Mouse (Mus musculus) layer of hippocampus, postnatal 25 days (tissue): ENCODE results near the gene Prkar2b. TPM values are rescaled to one million over a fixed set of nuclear protein-coding genes. Genes with fewer than 3 reads are reported as not detected.
A peak's percentile ranks its signal among the peaks of the same experiment; 100 is the strongest.

ENCODE experiments used
- DNase-seq, 2 experiments: peaks; one replicate each; pipeline ENCODE4 v3.0.0; 2022; ENCODE audit warnings: mixed read lengths in 2 of 2, low spot score in 1 of 2; ENCODE audit errors: extremely low spot score in 1 of 2
- total RNA-seq, 2 experiments: library from RNA; stranded (reverse); gene quantifications; 2 replicates each; pipeline ENCODE4 v1.2.3; 2021

Prkar2b gene
- total RNA-seq = 10 to 100 TPM; 38.3 to 38.9 TPM

GRCm38 (mm10) chr12:32061090-32061930, at the start of gene Prkar2b:
Gene Prkar2b, minus strand, starts transcription at chr12:32061296.
- peak; percentile 86 to 92 for DNase-seq

DNA sequence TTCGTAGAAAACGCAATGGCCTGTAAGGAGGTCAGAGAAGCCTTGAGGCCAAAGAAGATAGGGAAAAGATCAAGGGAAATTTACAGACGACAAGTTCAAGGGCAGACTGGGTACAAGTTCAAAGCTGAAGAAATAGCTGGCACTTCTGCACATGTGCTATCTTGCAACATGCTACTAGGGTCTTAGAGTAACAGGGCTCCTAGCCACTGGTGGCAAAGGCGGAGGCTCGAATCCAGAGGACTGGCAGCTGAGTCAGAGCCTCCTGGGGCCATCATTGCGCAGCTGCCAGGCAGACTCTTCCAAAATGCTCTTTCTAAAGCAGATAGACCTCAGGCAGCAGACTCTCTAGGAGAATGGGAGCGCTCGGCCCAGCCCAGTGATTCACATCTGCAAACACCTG, 48.1 kb upstream of the Prkar2b start:
- no peak for DNase-seq

DNA sequence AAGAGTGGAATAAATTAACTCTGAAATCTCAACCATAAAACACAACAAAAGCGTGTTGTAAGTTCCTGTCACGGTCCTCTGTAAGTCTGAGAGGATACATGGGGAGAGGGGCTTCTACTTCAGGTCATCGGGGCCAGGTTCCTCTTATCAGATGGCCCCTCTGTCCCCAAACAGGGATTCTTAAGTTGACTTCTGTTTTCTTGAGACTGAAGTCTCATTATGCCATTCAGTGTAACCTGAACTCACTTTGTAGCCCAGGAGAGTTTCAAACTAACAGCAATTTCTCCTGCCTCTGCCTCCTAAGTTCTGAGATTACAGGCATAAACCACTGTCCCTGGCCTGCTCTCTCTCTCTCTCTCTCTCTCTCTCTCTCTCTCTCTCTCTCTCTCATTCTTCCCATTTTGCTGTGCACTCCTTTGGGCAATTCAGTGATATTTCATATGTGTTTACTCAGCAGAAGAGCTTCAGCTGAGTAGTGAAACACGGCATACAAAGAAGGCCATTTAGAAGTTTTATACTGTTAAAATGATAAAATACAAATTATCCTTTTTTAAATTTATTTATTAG, 43.9 kb upstream of the Prkar2b start:
- no peak for DNase-seq

- no peak for DNase-seq
These were observed 43.4 kb upstream of the Prkar2b start for GRCm38 (mm10) chr12:32104451-32104862.

DNA sequence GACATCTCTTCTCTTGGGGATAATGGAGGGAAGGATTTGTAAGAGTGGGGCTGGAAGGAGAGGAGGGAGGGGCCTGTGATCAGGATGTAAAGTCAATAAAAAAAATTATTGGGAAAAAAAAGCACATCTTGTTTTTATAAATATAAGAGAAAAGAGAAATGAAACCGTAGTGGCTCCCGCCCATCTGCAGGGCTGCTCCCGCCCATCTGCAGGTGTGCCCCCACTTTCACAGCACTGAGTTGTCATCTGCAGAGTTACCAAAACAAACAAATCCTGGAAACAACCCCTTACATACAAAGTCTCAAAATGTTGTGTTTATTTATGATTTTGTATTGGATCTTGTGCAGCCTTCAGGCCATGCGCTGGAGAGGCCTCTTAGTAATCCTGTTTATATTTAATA, 40.2 kb upstream of the Prkar2b start:
- DNase-seq = no peak

GRCm38 (mm10) chr12:32099686-32100206, 38.6 kb upstream of the Prkar2b start:
- no peak for DNase-seq

- DNase-seq = no peak
These were observed 37.5 kb upstream of the Prkar2b start for GRCm38 (mm10) chr12:32098596-32098995.

GRCm38 (mm10) chr12:32097107-32097506, 36.0 kb upstream of the Prkar2b start:
- no peak for DNase-seq

DNA sequence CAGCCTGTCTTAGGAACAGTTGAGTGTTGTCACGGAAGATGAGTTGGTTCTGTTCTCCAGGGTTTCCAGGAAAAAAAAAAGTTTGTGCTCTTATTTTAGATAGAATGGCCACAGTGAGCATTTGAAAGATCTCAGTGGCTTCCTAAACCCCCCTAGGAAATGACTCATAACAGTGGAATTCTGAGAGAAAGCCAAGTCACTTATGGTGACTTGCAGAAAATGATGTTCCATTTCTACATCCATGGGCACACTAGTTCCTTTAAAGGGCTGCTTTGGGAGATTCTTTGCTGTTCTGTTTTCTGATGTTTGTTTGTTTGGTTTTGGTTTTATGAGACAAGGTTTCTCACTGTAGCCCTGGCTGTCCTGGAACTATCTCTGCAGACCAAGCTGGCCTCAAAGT, 34.1 kb upstream of the Prkar2b start:
- no peak for DNase-seq

DNA sequence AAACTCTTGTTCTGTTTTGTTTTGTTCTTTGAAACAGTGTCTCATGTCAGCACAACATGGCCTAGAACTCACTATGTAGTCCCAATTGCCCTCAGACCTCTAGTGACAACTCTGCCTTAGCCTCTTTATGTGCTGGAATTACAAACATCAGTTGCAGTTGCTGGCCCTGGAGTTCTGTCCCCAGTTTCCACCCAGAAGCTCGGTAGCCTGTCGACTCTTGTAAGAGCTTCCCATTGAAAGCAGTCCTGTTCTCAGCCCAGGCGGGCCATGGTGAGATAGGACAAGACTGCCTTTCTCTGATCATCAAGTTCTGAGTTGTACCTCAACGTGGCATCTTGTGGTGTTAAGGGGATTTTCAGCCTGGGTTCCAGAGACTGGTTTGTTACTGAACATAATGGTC, 31.4 kb upstream of the Prkar2b start:
- DNase-seq = no peak

- no peak for DNase-seq
These were observed 27.5 kb upstream of the Prkar2b start for GRCm38 (mm10) chr12:32088566-32088965.

- DNase-seq = no peak
These were observed 26.2 kb upstream of the Prkar2b start for GRCm38 (mm10) chr12:32087339-32087738.

- no peak for DNase-seq
These were observed 25.8 kb upstream of the Prkar2b start for GRCm38 (mm10) chr12:32086874-32087273.

- DNase-seq = no peak
These were observed 24.8 kb upstream of the Prkar2b start for GRCm38 (mm10) chr12:32085856-32086255.

DNA sequence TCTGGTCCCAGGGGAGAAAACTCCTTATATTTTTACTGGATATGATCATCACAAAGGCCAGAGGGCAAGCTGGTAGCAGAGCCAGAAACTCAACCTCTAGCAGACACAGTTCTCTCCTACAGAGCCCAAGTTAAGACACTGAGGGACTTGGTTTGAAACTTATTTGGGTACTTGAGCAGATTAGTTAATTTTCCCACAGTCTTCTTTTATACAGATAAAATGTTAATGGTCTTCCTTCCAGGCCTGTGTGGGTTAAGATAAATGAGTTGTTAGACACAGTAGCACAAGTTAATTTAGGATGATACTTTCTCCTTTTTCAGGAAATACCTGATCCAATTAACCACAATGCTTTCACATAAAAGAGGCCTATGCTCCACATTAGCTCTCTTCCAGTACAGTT, 24.1 kb upstream of the Prkar2b start:
- DNase-seq = no peak

DNA sequence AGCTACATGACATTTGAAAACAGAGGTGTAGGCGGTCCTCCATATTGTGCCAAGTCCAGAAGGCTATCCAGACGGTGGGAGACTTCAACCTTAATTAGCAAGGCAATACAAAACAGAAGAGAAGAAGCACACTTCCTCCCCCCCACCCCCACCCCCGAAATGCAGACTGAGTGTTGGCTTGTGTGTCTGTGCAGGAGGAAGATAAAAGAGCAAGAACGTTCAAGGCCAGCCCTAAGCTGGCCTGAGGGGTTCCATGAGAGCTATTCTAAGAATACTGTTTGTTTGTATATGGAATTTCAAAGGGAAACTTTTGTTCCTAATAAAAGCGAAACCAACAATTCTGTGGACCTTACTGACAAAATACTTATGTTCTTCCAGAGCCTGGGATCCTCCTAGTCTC, 23.5 kb upstream of the Prkar2b start:
- DNase-seq = no peak

- DNase-seq = no peak
These were observed 19.6 kb upstream of the Prkar2b start for GRCm38 (mm10) chr12:32080692-32081091.

DNA sequence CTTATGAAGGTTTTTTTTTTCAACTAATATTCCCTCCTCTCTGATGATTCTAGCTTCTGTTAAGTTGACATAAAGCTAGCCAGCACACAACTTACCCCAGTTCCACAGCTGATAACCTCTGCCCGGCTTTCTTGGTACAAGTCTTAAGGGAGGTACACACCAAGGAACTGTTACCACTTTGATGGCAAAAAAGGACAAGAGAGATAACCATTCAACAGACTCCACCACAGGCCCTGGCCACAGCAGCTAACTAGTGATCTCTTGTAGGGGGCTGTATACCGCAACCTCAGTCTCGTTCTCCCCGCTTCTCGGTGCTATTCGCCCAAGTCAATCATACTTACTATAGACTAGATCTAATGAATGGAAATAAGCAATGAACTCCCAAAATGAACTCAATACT, 16.3 kb upstream of the Prkar2b start:
- DNase-seq = no peak

DNA sequence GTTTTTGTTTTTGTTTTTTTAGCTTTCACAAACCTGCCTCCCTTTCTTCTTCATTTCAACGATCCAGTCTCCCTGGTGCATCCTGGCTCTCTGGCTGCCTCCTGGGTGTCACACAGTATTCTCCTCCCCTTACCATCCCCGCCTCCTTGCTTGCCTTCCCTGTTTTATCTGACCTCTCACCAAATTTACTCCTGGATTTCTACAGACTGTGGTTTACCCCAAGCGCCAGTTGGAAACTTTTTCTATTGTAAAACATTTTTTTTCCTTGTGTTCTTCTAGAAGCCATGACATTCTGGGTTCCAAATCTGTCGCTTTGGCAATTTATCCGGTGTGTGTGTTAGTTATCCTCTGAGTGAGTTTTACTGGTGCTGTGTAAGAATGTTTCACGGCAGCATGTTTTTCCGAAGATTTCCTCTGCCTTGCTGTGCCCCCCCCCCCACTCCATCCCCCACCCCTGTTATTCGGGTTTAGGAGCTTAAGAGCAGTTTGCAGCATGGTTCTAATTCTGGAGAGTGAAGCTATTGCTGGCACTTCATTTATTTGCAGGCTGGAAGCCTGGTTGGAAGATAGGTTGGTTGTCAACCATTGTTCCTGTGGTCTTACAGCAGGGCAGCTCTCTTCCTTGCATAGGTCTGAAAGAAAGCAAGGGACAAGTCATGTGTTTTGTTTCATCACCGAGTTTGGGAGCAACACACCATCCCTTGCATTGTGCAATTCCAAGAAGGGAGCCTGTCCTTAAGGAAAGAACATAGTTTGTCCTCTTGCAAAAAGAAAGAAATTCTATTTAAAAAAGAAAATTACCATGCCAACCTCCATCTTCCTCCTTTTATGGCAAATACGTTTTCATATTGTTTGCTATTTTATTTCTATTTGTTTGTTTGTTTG, 15.0 kb upstream of the Prkar2b start:
- DNase-seq = no peak

DNA sequence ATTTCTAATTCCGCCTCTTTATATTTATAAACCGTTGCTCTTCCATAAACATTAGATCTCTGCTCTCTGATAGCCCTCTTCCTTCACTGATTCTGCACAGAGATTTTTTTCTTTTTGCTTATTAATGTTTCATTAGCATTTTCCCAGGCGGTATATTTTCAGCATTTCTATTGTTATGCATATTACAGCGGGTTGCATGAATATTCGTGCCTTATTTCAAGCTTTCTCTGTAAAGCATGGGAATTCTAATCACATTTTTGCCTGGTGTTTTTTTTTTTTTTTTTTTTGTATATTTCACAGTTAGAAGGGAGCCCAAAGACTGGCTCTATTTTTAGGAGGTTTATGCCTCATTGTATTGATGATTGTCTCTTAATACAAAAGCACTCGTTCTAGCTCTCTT, 13.2 kb upstream of the Prkar2b start:
- DNase-seq = no peak

- no peak for DNase-seq
These were observed 4.9 kb upstream of the Prkar2b start for GRCm38 (mm10) chr12:32066004-32066403.
